Mouse (Mus musculus): ENCODE results near the gene Ramp1.

DNA sequence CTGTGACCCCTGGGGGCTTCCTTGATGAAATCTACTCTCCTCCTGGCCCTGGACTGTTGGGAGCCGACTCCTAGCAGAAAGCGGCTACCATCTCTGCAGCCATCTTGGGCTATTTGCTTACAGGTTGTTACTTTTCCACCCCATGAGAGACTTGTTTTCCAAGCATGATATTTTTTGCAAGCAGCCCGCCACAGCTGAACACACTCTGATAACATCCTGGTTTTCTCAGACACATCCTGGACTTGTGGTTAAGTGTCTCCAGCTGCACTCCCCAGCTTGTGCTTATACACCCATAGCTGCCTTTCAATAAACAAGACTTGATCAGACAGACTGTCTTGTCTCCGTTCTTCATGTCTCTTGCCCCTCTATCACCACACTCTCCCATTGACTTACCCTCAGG lies 61.6 kb downstream of the Ramp1 start:
- TF ChIP-seq POLR2A (IDR thresholded peaks at IDR 0.05; ENCODE audit: control insufficient read depth, extremely low read depth, insufficient read depth, low read length, poor library complexity) (no peak), CTCF (IDR thresholded peaks at IDR 0.05; ENCODE audit: borderline replicate concordance, control insufficient read depth, extremely low read depth, insufficient read depth, low read length, poor library complexity) (no peak)

Measured in thymus, adult 2 months (tissue).